Mouse (Mus musculus) spleen, adult 2 months (tissue): ENCODE measurements at regions not wholly inside any gene's neighbourhood (a gene's known extent, or its start where the extent isn't known, plus 50 kb on each side); places are given as distances from the start of the nearest gene placed in this dataset.

Experiments
- DNase-seq, 2 experiments: peaks; one replicate each; pipeline versions ENCODE4 v3.0.0 to v3.0.0-alpha.2; 2012 to 2021; ENCODE audit warnings: low spot score in 2 of 2, low read depth in 1 of 2
- H3K27ac ChIP-seq: fragments of 200-500 bp; 2 replicates; pipeline ENCODE4 v1.5.1; 2012; ENCODE audit warnings: low read length, inconsistent platforms; ENCODE audit not compliant: insufficient read depth
- H3K27me3 ChIP-seq: fragments of 200-500 bp; 2 replicates; pipeline ENCODE4 v1.6.1; 2012; ENCODE audit warnings: mild to moderate bottlenecking, moderate library complexity, low read length, inconsistent platforms; ENCODE audit not compliant: control insufficient read depth, insufficient read depth
- H3K36me3 ChIP-seq: fragments of 200-500 bp; 2 replicates; pipeline ENCODE4 v1.6.1; 2012; ENCODE audit warnings: mild to moderate bottlenecking, low read length, inconsistent platforms; ENCODE audit not compliant: control insufficient read depth, insufficient read depth
- H3K4me1 ChIP-seq: fragments of 200-500 bp; 2 replicates; pipeline ENCODE4 v1.6.1; 2011; ENCODE audit warnings: inconsistent platforms; ENCODE audit not compliant: control insufficient read depth, insufficient read depth, insufficient read length
- H3K4me3 ChIP-seq: fragments of 200-500 bp; 2 replicates; pipeline ENCODE4 v1.5.1; 2011; ENCODE audit warnings: mild to moderate bottlenecking, inconsistent platforms; ENCODE audit not compliant: insufficient read depth, insufficient read length; ENCODE audit errors: extremely low read depth
- CTCF ChIP-seq: fragments of 200-500 bp; IDR thresholded peaks from 2 replicates; pipeline ENCODE4 v1.5.1; 2011; ENCODE audit warnings: mild to moderate bottlenecking, inconsistent platforms; ENCODE audit not compliant: insufficient read depth, insufficient read length, insufficient replicate concordance; ENCODE audit errors: extremely low read depth
- POLR2A ChIP-seq: fragments of 200-500 bp; IDR thresholded peaks from 2 replicates; pipeline ENCODE4 v1.6.1; 2011; ENCODE audit warnings: low read depth, low read length, inconsistent platforms
- WGBS: fragments of 180-500 bp; shearing (Covaris S2); methylation state at CpG from one replicate; pipeline ENCODE4 v1.1.7; 2018; 5-methylcytosine and 5-hydroxymethylcytosine counted together

DNA sequence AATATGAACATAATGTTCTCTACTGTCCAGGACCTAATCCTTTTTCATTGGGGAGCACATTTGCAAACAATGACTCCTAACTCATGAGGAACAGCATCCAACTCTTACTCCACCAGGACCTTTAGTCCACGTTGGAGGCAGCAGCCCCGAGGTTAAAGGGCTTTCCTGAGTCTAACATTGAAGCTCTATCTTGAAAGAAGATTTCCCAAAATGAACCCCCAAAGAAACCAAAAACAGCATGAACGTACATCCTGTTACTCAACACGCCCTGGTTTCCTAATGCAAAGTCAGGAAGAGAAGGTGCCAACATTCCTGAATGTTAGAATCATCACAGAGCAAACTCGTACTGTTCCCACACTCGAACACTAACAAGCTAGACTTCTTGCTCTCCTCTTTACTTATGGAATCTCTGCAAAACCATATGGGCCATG is 685.5 kb upstream of the A1bg start:
- Histone ChIP-seq H3K27me3 (no peaks in the 10 kb centered on the region), H3K4me3 (no peak overlapping the region), H3K4me1 (no peaks in the 10 kb centered on the region), H3K36me3 (no peaks in the 10 kb centered on the region), H3K27ac (no peak overlapping the region)
- no peak for DNase-seq
- TF ChIP-seq CTCF (no peak), POLR2A (no peak)
- 77% methylated on average over 6 of the region's 6 CpGs for WGBS

GRCm38 (mm10) chr15:61599734-61600133 is 676.9 kb upstream of the A1bg start:
- H3K4me3 ChIP-seq = no peak overlapping the region
- H3K36me3 ChIP-seq = no peaks in the 10 kb centered on the region
- H3K27ac ChIP-seq = no peak overlapping the region
- H3K27me3 ChIP-seq = no peaks in the 10 kb centered on the region
- no peaks in the 10 kb centered on the region for H3K4me1 ChIP-seq
- no peak for DNase-seq
- TF ChIP-seq CTCF = no peak
- TF ChIP-seq POLR2A = no peak
- 88% methylated on average over 6 of the region's 6 CpGs for WGBS

- DNase-seq = no peak
- no peak for TF ChIP-seq CTCF
- no peak for TF ChIP-seq POLR2A
- Histone ChIP-seq H3K4me3 (no peak overlapping the region), H3K4me1 (no peaks in the 10 kb centered on the region), H3K36me3 (no peaks in the 10 kb centered on the region), H3K27ac (no peak overlapping the region), H3K27me3 (no peaks in the 10 kb centered on the region)
- 78% methylated on average over 4 of the region's 4 CpGs for WGBS
Observed at GRCm38 (mm10) chr15:61596318-61596717, 673.5 kb upstream of the A1bg start.

- 91% methylated on average over 5 of the region's 5 CpGs for WGBS
- H3K4me3 ChIP-seq = no peak overlapping the region
- H3K4me1 ChIP-seq = no peaks in the 10 kb centered on the region
- no peak for TF ChIP-seq POLR2A
- TF ChIP-seq CTCF = no peak
- no peaks in the 10 kb centered on the region for H3K27me3 ChIP-seq
- no peak overlapping the region for H3K27ac ChIP-seq
- H3K36me3 ChIP-seq = no peaks in the 10 kb centered on the region
- no peak for DNase-seq
Observed at GRCm38 (mm10) chr15:61588956-61589355, 666.1 kb upstream of the A1bg start.

DNA sequence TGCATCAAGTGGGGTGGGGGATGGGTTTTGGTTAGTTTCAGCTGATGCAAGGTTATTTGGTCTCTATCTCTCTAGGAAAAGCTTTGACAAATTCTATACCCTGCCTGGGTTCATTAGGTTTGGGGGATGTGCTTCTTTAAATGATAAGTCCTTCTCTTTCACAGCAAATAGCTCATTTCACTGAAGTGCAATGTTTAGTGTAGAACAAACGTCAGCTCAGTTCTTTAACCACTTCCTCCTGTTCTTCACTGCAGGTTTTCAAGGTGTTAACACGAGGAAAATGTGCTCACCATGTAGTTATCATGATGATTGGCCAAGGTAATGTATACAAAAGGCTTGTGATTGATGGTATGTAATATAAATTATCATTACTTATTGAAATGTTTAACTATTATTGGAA is 659.5 kb upstream of the A1bg start:
- peak in 1 of 2 experiments; percentile 3 for DNase-seq
- H3K36me3 ChIP-seq = no peaks in the 10 kb centered on the region
- H3K4me1 ChIP-seq = no peaks in the 10 kb centered on the region; the same call in 1 of the 2 replicates
- no peak overlapping the region for H3K27ac ChIP-seq
- 11% methylated on average over 2 of the region's 2 CpGs for WGBS
- H3K4me3 ChIP-seq = no peak overlapping the region
- TF ChIP-seq POLR2A (no peak), CTCF (no peak)
- no peaks in the 10 kb centered on the region for H3K27me3 ChIP-seq

DNA sequence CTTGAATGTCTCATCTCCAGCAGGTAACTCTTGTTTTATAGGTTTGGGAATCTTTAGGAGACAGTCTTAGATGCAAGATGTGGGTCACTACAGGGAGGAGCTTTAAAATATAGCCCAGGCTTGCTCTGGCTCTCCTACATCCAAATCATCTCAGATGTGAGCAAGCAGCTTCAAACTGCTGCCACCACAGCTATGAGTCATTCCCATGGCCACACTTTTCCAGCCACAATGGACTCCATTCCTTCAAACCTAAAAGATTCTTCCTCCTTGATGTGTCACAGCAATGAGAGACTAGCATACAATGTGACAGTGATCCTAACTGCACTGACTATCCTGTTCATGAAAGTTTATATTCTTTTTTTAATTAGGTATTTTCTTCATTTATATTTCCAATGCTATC is 640.5 kb upstream of the A1bg start:
- Histone ChIP-seq H3K4me1 (no peaks in the 10 kb centered on the region), H3K36me3 (no peaks in the 10 kb centered on the region), H3K27ac (no peak overlapping the region), H3K27me3 (no peaks in the 10 kb centered on the region), H3K4me3 (no peak overlapping the region)
- no peak for TF ChIP-seq CTCF
- no peak for TF ChIP-seq POLR2A
- DNase-seq = no peak

GRCm38 (mm10) chr15:61562252-61562651 is 639.4 kb upstream of the A1bg start:
- H3K27ac ChIP-seq = no peak overlapping the region
- H3K4me3 ChIP-seq = no peak overlapping the region
- no peaks in the 10 kb centered on the region for H3K36me3 ChIP-seq
- TF ChIP-seq CTCF (no peak), POLR2A (no peak)
- H3K27me3 ChIP-seq = no peaks in the 10 kb centered on the region
- whole genome bisulfite sequencing = 67% methylated on average over 2 of the region's 2 CpGs
- no peak for DNase-seq
- H3K4me1 ChIP-seq = no peaks in the 10 kb centered on the region

DNA sequence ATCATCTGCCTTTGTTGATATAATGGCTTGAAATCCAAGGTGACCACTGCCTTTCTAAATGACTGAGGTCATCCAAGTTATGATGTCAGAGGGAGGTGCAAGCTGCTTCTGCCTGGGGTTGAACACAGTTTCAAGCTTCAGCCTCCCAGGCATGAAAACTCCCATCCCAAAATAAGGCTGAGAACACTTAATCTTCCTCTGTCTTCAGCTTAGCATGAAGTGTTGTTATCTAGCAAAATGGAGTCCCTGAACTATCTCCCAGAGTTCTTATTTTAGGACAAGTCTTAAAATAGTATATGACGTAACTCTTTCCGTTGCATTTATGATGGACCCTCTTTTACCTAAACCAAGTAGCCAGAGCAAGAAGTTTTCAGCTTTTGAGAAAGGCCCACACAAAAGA is 631.1 kb upstream of the A1bg start:
- Histone ChIP-seq H3K4me3 (no peak overlapping the region), H3K4me1 (no peaks in the 10 kb centered on the region), H3K27me3 (no peaks in the 10 kb centered on the region), H3K36me3 (no peaks in the 10 kb centered on the region), H3K27ac (no peak overlapping the region)
- no peak for DNase-seq
- WGBS = 88% methylated on average over 2 of the region's 2 CpGs
- TF ChIP-seq CTCF (no peak), POLR2A (no peak)
